Mouse (Mus musculus) liver, postnatal 0 days (tissue): ENCODE measurements at regions not wholly inside any gene's neighbourhood (a gene's known extent, or its start where the extent isn't known, plus 50 kb on each side); places are given as distances from the start of the nearest gene placed in this dataset.

Experiments
- CTCF ChIP-seq: sonication (generic); IDR thresholded peaks from 2 replicates; pipeline ENCODE4 v1.5.1; 2016; ENCODE audit warnings: antibody characterized with exemption, low read depth
- EP300 ChIP-seq: IDR thresholded peaks from 2 replicates; pipeline ENCODE4 v1.6.1; 2016; ENCODE audit warnings: antibody characterized with exemption, low read depth, mild to moderate bottlenecking

DNA sequence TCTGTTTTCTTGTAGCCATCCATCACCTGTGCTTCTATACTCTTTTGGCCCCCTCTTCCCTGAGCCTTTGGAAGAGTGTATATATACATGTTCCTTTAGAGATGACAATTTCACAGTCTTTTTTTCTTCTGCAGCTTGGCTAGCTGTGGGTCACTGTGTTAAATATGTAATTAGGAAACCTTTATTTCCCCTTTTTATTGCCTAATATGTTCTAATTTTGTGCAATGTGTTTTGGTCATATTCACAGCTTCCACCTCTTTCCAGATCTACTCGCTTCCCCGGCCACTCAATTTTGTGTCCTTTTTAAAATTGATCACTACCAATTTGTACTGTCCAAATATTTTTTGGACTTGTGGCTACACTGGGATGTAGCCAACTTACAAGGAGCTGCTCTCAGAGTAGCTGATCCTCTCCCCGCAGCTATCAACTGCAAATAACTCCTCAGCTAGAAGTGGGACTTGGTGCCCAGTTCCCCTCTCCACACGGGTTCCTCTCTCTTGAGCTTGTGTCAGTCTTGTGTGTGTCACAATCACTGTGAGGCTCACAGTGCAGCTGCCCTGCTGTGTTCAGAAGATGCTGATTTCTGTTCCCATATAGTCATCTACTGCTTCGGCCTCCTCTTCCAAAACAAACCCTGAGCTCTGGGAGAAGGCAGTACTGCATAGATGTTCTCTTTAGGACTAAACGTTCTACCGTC is 106.9 kb downstream of the Gpr65 start:
- TF ChIP-seq EP300 (no peak), CTCF (no peak)
